Mouse (Mus musculus): Measurements from ENCODE around the gene Usp2. TPM values are rescaled to one million over a fixed set of nuclear protein-coding genes. Genes with fewer than 3 reads are reported as not detected.

Gene Usp2
- polyA plus RNA-seq, 1 experiment from 2014 or later = 3.2 TPM

- WGBS (ENCODE audit: insufficient replicate concordance) = 40% methylated on average over 4 of the region's 4 CpGs
- Histone ChIP-seq H3K9me3 (replicated peaks; ENCODE audit: control insufficient read depth, low read length) (no peaks in the 10 kb centered on the region), H3K4me1 (ENCODE audit: control insufficient read depth, low read depth, low read length) (peaks cover 1% of the 10 kb centered on the region), H3K36me3 (ENCODE audit: control insufficient read depth, insufficient read depth) (no peaks in the 10 kb centered on the region), H3K4me3 (ENCODE audit: low read depth, low read length) (no peak overlapping the region), H3K4me2 (ENCODE audit: low read depth, low read length) (no peak overlapping the region), H3K9ac (ENCODE audit: low read depth, low read length) (no peak overlapping the region), H3K27me3 (ENCODE audit: control insufficient read depth, insufficient read depth, low read depth, low read length) (no peaks in the 10 kb centered on the region; the same call in 1 of the 2 replicates), H3K27ac (ENCODE audit: low read length) (no peak overlapping the region)
- ATAC-seq (ENCODE audit: low read depth) = no peak
Observed at GRCm38 (mm10) chr9:44072599-44072915, 5.7 kb downstream of the Usp2 start.

DNA sequence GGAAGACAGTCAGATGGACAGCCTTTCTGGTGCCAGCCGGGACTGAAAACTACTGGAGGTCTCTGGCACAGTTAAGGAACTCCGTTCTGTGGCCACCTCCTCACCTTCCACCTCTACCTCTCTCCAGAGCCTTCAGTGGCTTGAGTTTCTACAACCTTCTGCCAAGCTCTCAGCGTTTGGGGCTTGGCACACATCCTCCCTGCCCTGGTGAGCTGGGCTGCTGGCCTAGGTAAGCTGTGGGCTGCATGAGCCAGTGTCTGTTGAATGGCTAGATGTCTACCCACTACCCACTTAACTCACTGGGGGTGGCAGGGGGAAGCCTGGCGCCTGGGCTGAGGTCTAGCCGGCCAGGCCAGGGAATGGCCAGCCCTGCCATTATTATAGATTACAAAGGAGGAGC is 6.3 kb downstream of the Usp2 start:
- H3K4me1 ChIP-seq (ENCODE audit: control insufficient read depth, low read depth, low read length) = no peaks in the 10 kb centered on the region
- no peak overlapping the region for H3K9ac ChIP-seq (ENCODE audit: low read depth, low read length)
- H3K27me3 ChIP-seq (ENCODE audit: control insufficient read depth, insufficient read depth, low read depth, low read length) = no peaks in the 10 kb centered on the region; the same call in 1 of the 2 replicates
- H3K9me3 ChIP-seq (replicated peaks; ENCODE audit: control insufficient read depth, low read length) = no peaks in the 10 kb centered on the region
- H3K36me3 ChIP-seq (ENCODE audit: control insufficient read depth, insufficient read depth) = no peaks in the 10 kb centered on the region
- no peak overlapping the region for H3K4me2 ChIP-seq (ENCODE audit: low read depth, low read length)
- WGBS (ENCODE audit: insufficient replicate concordance) = 49% methylated on average over 5 of the region's 5 CpGs
- H3K27ac ChIP-seq (ENCODE audit: low read length) = no peak overlapping the region
- ATAC-seq (ENCODE audit: low read depth) = no peak
- no peak overlapping the region for H3K4me3 ChIP-seq (ENCODE audit: low read depth, low read length)

- Histone ChIP-seq H3K27ac (ENCODE audit: low read length) (no peak overlapping the region), H3K4me2 (ENCODE audit: low read depth, low read length) (no peak overlapping the region), H3K36me3 (ENCODE audit: control insufficient read depth, insufficient read depth) (no peaks in the 10 kb centered on the region), H3K4me3 (ENCODE audit: low read depth, low read length) (no peak overlapping the region), H3K9ac (ENCODE audit: low read depth, low read length) (no peak overlapping the region), H3K4me1 (ENCODE audit: control insufficient read depth, low read depth, low read length) (no peaks in the 10 kb centered on the region; the same call in 1 of the 2 replicates), H3K9me3 (replicated peaks; ENCODE audit: control insufficient read depth, low read length) (no peaks in the 10 kb centered on the region), H3K27me3 (ENCODE audit: control insufficient read depth, insufficient read depth, low read depth, low read length) (no peaks in the 10 kb centered on the region; the same call in 1 of the 2 replicates)
- ATAC-seq (ENCODE audit: low read depth) = no peak
- WGBS (ENCODE audit: insufficient replicate concordance) = 40% methylated on average over 9 of the region's 9 CpGs
Observed at GRCm38 (mm10) chr9:44074395-44075275, 7.8 kb downstream of the Usp2 start.

DNA sequence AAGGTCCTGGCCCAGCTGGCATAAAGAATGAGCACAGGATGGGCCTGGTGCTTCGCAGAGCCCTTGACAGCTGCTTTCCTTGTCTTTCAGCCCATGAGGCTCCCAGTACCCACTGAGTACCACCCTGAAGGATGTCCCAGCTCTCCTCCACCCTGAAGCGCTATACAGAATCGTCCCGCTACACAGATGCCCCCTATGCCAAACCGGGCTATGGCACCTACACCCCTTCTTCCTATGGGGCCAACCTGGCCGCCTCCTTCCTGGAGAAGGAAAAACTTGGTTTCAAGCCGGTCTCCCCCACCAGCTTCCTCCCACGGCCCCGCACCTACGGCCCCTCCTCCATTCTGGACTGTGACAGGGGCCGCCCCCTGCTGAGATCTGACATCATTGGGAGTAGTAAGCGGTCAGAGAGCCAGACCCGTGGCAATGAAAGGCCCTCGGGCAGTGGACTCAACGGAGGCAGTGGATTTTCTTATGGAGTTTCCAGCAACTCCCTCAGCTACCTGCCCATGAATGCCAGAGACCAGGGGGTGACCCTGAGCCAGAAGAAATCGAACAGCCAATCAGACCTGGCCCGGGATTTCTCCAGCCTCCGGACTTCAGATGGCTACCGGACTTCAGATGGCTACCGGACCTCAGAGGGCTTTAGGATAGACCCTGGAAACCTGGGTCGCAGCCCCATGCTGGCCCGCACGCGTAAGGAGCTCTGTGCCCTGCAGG is 8.6 kb downstream of the Usp2 start:
- Histone ChIP-seq H3K4me2 (ENCODE audit: low read depth, low read length) (no peak overlapping the region), H3K4me3 (ENCODE audit: low read depth, low read length) (no peak overlapping the region), H3K9me3 (replicated peaks; ENCODE audit: control insufficient read depth, low read length) (no peaks in the 10 kb centered on the region), H3K9ac (ENCODE audit: low read depth, low read length) (no peak overlapping the region), H3K36me3 (ENCODE audit: control insufficient read depth, insufficient read depth) (no peaks in the 10 kb centered on the region), H3K27ac (ENCODE audit: low read length) (no peak overlapping the region), H3K4me1 (ENCODE audit: control insufficient read depth, low read depth, low read length) (no peaks in the 10 kb centered on the region; the same call in 1 of the 2 replicates), H3K27me3 (ENCODE audit: control insufficient read depth, insufficient read depth, low read depth, low read length) (no peaks in the 10 kb centered on the region; the same call in 1 of the 2 replicates)
- ATAC-seq (ENCODE audit: low read depth) = no peak
- 67% methylated on average over 24 of the region's 24 CpGs for WGBS (ENCODE audit: insufficient replicate concordance)

DNA sequence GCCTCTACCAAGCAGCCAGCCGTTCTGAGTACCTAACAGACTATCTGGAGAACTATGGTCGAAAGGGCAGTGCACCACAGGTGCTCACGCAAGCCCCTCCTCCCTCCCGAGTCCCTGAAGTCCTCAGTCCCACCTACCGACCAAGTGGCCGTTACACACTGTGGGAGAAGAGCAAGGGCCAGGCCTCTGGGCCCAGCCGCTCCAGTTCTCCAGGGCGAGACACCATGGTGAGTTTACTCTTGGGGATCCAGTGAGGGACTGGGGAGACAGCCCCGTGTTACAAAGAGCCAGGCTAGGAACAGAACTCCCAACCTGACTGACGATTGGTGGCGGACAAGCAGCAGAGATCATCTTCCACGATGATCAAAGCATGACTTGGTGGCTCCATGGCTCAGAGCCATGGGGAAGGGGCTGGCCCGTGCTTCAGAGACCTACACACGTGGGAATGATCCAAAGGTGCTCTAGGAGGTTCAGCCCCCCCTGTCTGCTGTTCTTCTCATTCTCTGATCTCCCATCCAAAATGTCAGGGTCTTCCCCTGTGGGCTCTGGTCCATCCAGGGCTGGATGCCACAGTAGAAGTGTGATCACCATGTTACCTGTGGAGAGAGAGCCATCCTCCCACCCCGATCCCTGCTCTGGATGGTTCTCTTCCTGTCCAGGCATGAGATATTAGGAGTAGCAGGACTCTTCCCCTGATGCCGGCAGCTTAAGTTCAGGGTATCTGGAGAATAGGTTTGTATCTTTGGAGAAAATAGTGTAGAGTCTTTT is 9.4 kb downstream of the Usp2 start:
- ATAC-seq (ENCODE audit: low read depth) = no peak
- no peaks in the 10 kb centered on the region for H3K27me3 ChIP-seq (ENCODE audit: control insufficient read depth, insufficient read depth, low read depth, low read length)
- no peaks in the 10 kb centered on the region for H3K36me3 ChIP-seq (ENCODE audit: control insufficient read depth, insufficient read depth)
- no peak overlapping the region for H3K4me2 ChIP-seq (ENCODE audit: low read depth, low read length)
- H3K9ac ChIP-seq (ENCODE audit: low read depth, low read length) = no peak overlapping the region
- no peak overlapping the region for H3K27ac ChIP-seq (ENCODE audit: low read length)
- no peaks in the 10 kb centered on the region; the same call in 1 of the 2 replicates for H3K4me1 ChIP-seq (ENCODE audit: control insufficient read depth, low read depth, low read length)
- no peak overlapping the region for H3K4me3 ChIP-seq (ENCODE audit: low read depth, low read length)
- no peaks in the 10 kb centered on the region for H3K9me3 ChIP-seq (replicated peaks; ENCODE audit: control insufficient read depth, low read length)
- 59% methylated on average over 16 of the region's 16 CpGs for WGBS (ENCODE audit: insufficient replicate concordance)

GRCm38 (mm10) chr9:44076764-44077120 is 9.9 kb downstream of the Usp2 start:
- ATAC-seq (ENCODE audit: low read depth) = no peak
- Histone ChIP-seq H3K27ac (ENCODE audit: low read length) (no peak overlapping the region), H3K27me3 (ENCODE audit: control insufficient read depth, insufficient read depth, low read depth, low read length) (no peaks in the 10 kb centered on the region), H3K9me3 (replicated peaks; ENCODE audit: control insufficient read depth, low read length) (no peaks in the 10 kb centered on the region), H3K4me3 (ENCODE audit: low read depth, low read length) (no peak overlapping the region), H3K36me3 (ENCODE audit: control insufficient read depth, insufficient read depth) (no peaks in the 10 kb centered on the region), H3K4me1 (ENCODE audit: control insufficient read depth, low read depth, low read length) (no peaks in the 10 kb centered on the region; the same call in 1 of the 2 replicates), H3K9ac (ENCODE audit: low read depth, low read length) (no peak overlapping the region), H3K4me2 (ENCODE audit: low read depth, low read length) (no peak overlapping the region)
- WGBS (ENCODE audit: insufficient replicate concordance) = 15% methylated on average over 5 of the region's 5 CpGs

DNA sequence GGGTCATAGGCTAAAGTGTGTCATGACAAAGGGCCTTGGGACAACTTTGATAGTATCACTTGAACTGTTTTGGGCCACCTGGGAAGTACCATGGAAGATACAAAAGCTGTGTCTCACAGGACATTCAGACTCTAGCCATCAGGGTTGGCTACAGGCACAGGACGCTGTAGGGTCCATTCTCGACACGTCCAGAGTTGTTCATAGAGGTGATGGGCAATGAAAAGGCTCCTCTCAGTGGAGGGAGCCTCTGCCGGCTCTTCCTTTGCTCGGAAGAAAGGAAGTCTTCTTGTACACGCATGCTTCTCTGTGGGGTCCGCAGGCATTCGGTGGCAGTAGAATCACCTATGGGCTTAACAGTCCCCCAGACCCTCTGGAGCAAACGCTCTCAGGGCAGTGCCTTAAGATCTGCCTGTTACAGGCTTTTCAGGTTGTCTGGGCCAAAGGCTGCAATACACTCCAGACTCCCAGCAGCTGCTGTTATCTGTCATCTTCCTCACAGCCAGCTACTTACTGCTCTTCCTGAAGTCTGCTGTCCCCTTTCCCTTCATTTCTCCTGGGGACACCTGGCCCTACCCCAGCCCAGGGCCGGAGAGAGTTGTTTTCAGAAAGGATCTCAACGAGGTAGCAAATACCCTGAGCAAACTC is 10.6 kb downstream of the Usp2 start:
- WGBS (ENCODE audit: insufficient replicate concordance) = 66% methylated on average over 11 of the region's 11 CpGs
- Histone ChIP-seq H3K27me3 (ENCODE audit: control insufficient read depth, insufficient read depth, low read depth, low read length) (no peaks in the 10 kb centered on the region), H3K36me3 (ENCODE audit: control insufficient read depth, insufficient read depth) (no peaks in the 10 kb centered on the region)

DNA sequence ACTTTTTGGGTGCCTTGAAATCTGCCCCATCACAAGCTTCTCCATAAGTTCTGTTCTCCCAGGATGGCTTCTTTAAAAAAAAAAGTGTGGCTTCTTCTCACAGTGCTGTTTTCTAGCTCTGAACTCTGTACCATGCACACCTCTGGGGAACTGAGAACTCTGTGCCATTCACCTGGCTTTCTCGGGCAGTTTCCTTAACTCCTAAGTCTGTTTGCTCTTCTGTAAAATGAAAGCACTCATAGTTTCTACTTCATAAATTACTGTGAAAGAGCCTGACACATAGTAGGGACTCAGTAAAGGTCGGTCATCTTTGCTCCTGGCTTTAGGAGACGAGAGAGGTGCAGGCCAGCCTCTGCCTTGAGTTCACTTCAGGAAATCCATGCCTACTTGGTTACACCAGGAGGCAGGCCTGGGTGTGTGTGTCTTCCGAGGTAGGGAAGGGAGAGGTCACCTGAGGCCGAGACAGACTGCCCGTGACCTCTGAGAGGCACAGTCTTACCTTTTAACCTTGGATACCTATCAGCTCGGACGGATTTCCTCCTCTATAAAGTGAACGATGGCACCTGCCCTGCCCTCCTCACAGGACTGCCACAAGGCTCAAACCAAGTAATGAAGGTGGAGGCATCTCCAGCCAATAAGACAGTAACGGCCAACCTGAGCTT is 11.4 kb downstream of the Usp2 start:
- Histone ChIP-seq H3K4me3 (ENCODE audit: low read depth, low read length) (no peak overlapping the region), H3K36me3 (ENCODE audit: control insufficient read depth, insufficient read depth) (no peaks in the 10 kb centered on the region), H3K27me3 (ENCODE audit: control insufficient read depth, insufficient read depth, low read depth, low read length) (peaks cover 3% of the 10 kb centered on the region), H3K4me1 (ENCODE audit: control insufficient read depth, low read depth, low read length) (no peaks in the 10 kb centered on the region; the same call in 1 of the 2 replicates), H3K4me2 (ENCODE audit: low read depth, low read length) (no peak overlapping the region), H3K9ac (ENCODE audit: low read depth, low read length) (no peak overlapping the region), H3K27ac (ENCODE audit: low read length) (no peak overlapping the region), H3K9me3 (replicated peaks; ENCODE audit: control insufficient read depth, low read length) (no peaks in the 10 kb centered on the region)
- ATAC-seq (ENCODE audit: low read depth) = no peak
- WGBS (ENCODE audit: insufficient replicate concordance) = 58% methylated on average over 10 of the region's 10 CpGs

More for the DNA sequence above, 10.6 kb downstream of the Usp2 start:
- H3K4me2 ChIP-seq (ENCODE audit: low read depth, low read length) = no peak overlapping the region
- H3K9me3 ChIP-seq (replicated peaks; ENCODE audit: control insufficient read depth, low read length) = no peaks in the 10 kb centered on the region
- no peak overlapping the region for H3K9ac ChIP-seq (ENCODE audit: low read depth, low read length)
- H3K27ac ChIP-seq (ENCODE audit: low read length) = no peak overlapping the region
- no peak for ATAC-seq (ENCODE audit: low read depth)
- H3K4me3 ChIP-seq (ENCODE audit: low read depth, low read length) = no peak overlapping the region
- no peaks in the 10 kb centered on the region; the same call in 1 of the 2 replicates for H3K4me1 ChIP-seq (ENCODE audit: control insufficient read depth, low read depth, low read length)
